Mouse (Mus musculus) midbrain, embryonic 15.5 days (tissue): Measurements from ENCODE around the gene Gm45713. TPM values are rescaled to one million over a fixed set of nuclear protein-coding genes. Genes with fewer than 3 reads are reported as not detected.
A peak's percentile ranks its signal among the peaks of the same experiment; 100 is the strongest.

ENCODE experiments used
- ATAC-seq: fragments of 200-750 bp; cut with Nextera tagmentation; replicated peaks from 2 replicates; pipeline ENCODE4 v1.8.0; 2017; ENCODE audit warnings: moderate TSS enrichment
- H3K27ac ChIP-seq: fragments of 300-500 bp; sonication (generic); 2 replicates; pipeline ENCODE4 v1.5.1; 2015; ENCODE audit warnings: mild to moderate bottlenecking, inconsistent platforms
- H3K27me3 ChIP-seq: fragments of 300-500 bp; sonication (generic); replicated peaks from 2 replicates; pipeline ENCODE4 v1.6.1; 2015; ENCODE audit warnings: inconsistent platforms
- H3K36me3 ChIP-seq: fragments of 300-500 bp; sonication (generic); replicated peaks from 2 replicates; pipeline ENCODE4 v1.6.1; 2015; ENCODE audit warnings: inconsistent platforms
- H3K4me1 ChIP-seq: fragments of 300-500 bp; sonication (generic); 2 replicates; pipeline ENCODE4 v1.6.1; 2015; ENCODE audit warnings: inconsistent platforms
- H3K4me2 ChIP-seq: fragments of 300-500 bp; sonication (generic); 2 replicates; pipeline ENCODE4 v1.6.1; 2015; ENCODE audit warnings: inconsistent platforms, mild to moderate bottlenecking, moderate library complexity
- H3K4me3 ChIP-seq: fragments of 300-500 bp; sonication (generic); 2 replicates; pipeline ENCODE4 v1.5.1; 2015; ENCODE audit warnings: mild to moderate bottlenecking, inconsistent platforms
- H3K9ac ChIP-seq: fragments of 300-500 bp; sonication (generic); 2 replicates; pipeline ENCODE4 v1.6.1; 2015; ENCODE audit warnings: mild to moderate bottlenecking, inconsistent platforms
- H3K9me3 ChIP-seq: fragments of 300-500 bp; sonication (generic); 2 replicates; pipeline ENCODE4 v1.6.1; 2016; ENCODE audit warnings: inconsistent platforms
- WGBS: fragments of 180-500 bp; shearing (Covaris S2); methylation state at CpG from one replicate; pipeline ENCODE4 v1.1.7; 2015; ENCODE audit warnings: mixed read lengths; 5-methylcytosine and 5-hydroxymethylcytosine counted together
- microRNA counts: library from miRNA; unstranded; fragments of <30 nt; microRNA quantifications from one replicate; lab custom pipeline; 2016
- microRNA-seq: library from miRNA; unstranded; fragments of <30 nt; microRNA quantifications from one replicate; pipeline ENCODE4, GENCODE M21; 2016
- polyA plus RNA-seq: library from polyadenylated mRNA; unstranded; fragments of >200 nt; fragmentation: Nextera tagmentation; extraction: Ambion mirVana; gene quantifications from 2 replicates; pipeline ENCODE4 v1.2.1, GENCODE M21; 2015

Gene Gm45713
- polyA plus RNA-seq, 1 experiment from 2014 or later, result not detected

- no peaks in the 10 kb centered on the region for H3K9me3 ChIP-seq
- H3K27ac ChIP-seq, result no peak overlapping the region
- WGBS, result 79% methylated on average over 4 of the region's 4 CpGs
- no peak for ATAC-seq
- H3K36me3 ChIP-seq, result no peaks in the 10 kb centered on the region
- no peak overlapping the region for H3K9ac ChIP-seq
- H3K4me2 ChIP-seq, result no peak overlapping the region
- H3K27me3 ChIP-seq, result no peaks in the 10 kb centered on the region
- H3K4me3 ChIP-seq, result no peak overlapping the region
- peaks cover 3% of the 10 kb centered on the region; the same call in 1 of the 2 replicates for H3K4me1 ChIP-seq
These were observed 49.9 kb downstream of the Gm45713 start for GRCm38 (mm10) chr7:45086084-45086483.

DNA sequence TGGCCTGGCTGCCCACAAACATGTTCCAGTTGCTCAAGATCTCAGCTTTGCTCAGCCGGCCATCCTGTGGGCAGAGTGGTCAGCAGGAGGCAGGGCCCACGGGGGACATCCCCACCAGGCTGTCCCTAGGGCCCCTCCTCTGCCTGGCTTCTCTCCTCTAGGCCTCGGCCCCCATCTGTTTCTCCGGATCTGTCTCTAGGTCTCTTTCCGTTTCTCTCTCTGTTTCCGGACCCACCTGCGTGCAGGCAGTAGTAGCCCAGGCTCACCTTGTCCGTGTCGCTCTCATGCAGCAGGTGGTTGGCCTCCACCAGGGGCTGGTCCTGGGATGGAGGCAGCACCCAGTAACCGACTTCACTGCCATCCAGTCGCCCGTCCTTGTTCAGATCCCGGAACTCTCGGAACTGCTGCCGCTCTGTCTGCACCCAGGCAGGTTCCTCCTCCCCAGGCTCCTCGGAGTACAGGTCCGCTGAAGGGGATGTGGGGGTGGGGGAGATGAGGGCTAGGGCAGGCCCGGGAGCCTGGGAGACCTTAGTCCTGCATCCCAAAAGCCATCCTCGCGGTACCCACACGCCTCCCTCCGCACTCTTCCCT lies 52.6 kb downstream of the Gm45713 start:
- Histone ChIP-seq H3K4me1 (peaks cover 3% of the 10 kb centered on the region; the same call in 1 of the 2 replicates), H3K27ac (no peak overlapping the region), H3K4me3 (no peak overlapping the region), H3K36me3 (no peaks in the 10 kb centered on the region), H3K9ac (no peak overlapping the region), H3K27me3 (no peaks in the 10 kb centered on the region), H3K4me2 (no peak overlapping the region), H3K9me3 (no peaks in the 10 kb centered on the region)
- no peak for ATAC-seq
- 86% methylated on average over 22 of the region's 22 CpGs for WGBS

DNA sequence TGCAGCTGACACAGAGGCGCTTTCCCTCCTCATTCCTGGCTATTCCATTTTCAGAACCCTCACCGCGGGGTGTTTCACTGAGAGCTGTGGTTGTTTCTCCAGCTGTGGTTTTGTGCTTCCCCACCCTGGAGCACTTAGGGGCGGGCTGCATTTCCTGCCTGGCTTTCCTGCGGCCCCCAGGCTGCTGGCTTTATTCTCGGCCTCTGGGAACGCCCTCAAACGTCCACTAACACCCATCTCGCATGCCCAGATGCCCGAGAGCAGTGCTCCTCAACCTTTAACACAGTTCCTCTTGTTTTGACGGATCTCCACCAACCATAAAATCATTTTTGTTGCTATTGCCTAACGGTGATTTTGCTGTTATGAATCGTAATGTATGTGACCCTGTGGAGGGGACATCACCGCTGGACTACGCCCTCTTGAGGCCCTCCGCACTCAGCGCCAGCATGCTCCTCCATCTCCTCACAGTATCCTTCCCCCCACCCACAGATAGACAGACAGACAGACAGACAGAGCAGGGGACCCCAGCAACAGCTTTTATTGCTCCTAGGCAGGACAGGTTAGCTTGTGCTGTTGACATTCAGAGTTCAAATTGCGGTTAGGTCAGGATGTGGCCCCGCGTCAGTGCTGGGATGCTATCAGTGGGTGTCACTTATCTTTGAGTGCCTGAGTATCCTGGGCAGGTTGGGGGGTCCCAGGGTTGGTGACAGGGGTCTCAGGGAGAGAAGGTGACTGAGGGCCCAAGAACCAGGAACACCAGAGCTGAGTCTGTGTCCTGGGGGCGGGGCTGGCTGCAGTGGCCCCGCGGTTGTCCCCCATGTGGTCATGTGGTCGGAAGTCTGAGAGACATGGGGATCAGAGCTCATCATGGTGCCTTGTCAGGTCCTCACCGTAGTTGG lies 53.4 kb downstream of the Gm45713 start:
- no peak overlapping the region for H3K9ac ChIP-seq
- no peaks in the 10 kb centered on the region for H3K36me3 ChIP-seq
- WGBS, result 74% methylated on average over 25 of the region's 25 CpGs
- no peak overlapping the region for H3K4me2 ChIP-seq
- H3K4me3 ChIP-seq, result no peak overlapping the region
- no peak for ATAC-seq
- no peaks in the 10 kb centered on the region for H3K9me3 ChIP-seq
- no peaks in the 10 kb centered on the region for H3K27me3 ChIP-seq
- no peak overlapping the region for H3K27ac ChIP-seq
- H3K4me1 ChIP-seq, result peaks cover 3% of the 10 kb centered on the region; the same call in 1 of the 2 replicates

DNA sequence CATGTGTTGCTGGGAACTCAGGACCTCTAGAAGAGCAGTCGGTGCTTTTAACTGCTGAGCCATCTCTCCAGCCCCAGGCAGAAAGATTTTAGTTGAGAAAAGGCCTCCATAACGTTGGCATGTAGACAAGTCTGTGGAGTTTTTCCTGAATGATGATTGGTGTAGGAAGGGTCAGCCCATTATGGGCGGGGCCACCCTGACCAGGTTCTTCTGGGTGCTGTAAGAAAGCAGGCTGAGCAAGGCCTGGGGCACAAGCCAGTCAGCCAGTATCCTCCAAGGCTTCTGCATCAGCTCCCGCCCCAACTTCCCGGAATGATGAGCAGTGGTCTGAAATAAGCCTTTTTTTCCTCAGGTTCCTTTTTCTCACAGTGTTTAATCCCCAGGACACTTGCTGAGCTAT lies 55.0 kb downstream of the Gm45713 start:
- Histone ChIP-seq H3K36me3 (peaks cover 6% of the 10 kb centered on the region; the same call in 1 of the 2 replicates), H3K27me3 (no peaks in the 10 kb centered on the region), H3K4me3 (no peak overlapping the region), H3K9ac (no peak overlapping the region), H3K4me2 (no peak overlapping the region), H3K4me1 (peaks cover 3% of the 10 kb centered on the region; the same call in 1 of the 2 replicates), H3K9me3 (no peaks in the 10 kb centered on the region), H3K27ac (no peak overlapping the region)
- 49% methylated on average over 5 of the region's 5 CpGs for WGBS
- no peak for ATAC-seq

DNA sequence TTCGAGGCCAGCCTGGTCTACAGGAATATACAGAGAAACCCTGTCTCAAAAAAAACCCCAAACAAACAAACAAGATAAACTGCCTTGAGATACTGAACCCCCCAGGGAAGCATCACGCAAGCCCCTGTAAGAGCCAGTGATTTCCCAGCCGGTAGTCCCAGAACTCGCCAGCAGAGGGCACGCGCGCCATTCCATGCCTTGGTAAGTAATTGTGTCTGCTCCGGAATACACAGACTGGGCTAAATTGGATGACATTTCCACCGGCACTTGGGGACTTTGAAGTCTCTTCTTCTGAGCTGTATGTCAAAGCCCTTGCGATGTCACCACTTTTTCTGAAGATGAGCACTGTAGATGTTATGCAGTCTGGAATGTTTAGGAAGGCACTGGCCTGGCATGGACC lies 56.2 kb downstream of the Gm45713 start:
- H3K4me3 ChIP-seq, result no peak overlapping the region
- 0 out of 2 replicates have a peak overlapping the region, but pooled peaks have one; percentile 11 for H3K4me2 ChIP-seq
- WGBS, result under 1% methylated on average over 10 of the region's 10 CpGs
- H3K27ac ChIP-seq, result peak overlapping the region; percentile 48; the same call in 1 of the 2 replicates
- no peak overlapping the region for H3K9ac ChIP-seq
- peaks cover 3% of the 10 kb centered on the region; the same call in 1 of the 2 replicates for H3K4me1 ChIP-seq
- peaks cover 9% of the 10 kb centered on the region; the same call in 1 of the 2 replicates for H3K36me3 ChIP-seq
- H3K9me3 ChIP-seq, result no peaks in the 10 kb centered on the region
- peak; percentile 55; the same call in 1 of the 2 replicates for ATAC-seq
- H3K27me3 ChIP-seq, result no peaks in the 10 kb centered on the region

DNA sequence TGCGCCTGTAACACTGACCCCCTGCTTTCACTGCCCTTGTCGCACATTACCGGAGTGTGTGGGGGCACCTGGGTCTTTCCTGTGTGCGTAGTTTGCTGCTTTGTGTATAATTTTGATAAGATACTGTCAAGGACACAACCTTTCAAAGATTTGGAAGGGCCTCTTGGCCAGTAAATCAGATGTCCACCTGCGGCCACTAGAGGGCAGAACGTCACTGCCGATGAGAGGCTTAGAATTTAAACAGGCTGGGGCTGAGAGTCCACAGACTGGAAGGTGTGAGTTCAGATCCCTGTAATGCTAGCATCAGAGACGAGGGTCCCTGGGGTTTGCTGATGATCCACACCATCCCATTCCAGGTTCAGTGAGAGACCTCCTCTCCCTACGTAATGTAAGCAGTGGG lies 57.5 kb downstream of the Gm45713 start:
- Histone ChIP-seq H3K27me3 (no peaks in the 10 kb centered on the region), H3K9me3 (no peaks in the 10 kb centered on the region), H3K27ac (no peak overlapping the region), H3K36me3 (peaks cover 9% of the 10 kb centered on the region; the same call in 1 of the 2 replicates), H3K4me3 (no peak overlapping the region), H3K4me1 (peaks cover 3% of the 10 kb centered on the region; the same call in 1 of the 2 replicates), H3K4me2 (no peak overlapping the region), H3K9ac (no peak overlapping the region)
- WGBS, result 44% methylated on average over 9 of the region's 9 CpGs
- ATAC-seq, result peak; percentile 38; the same call in 1 of the 2 replicates

GRCm38 (mm10) chr7:45077829-45078228 lies 58.2 kb downstream of the Gm45713 start:
- no peak overlapping the region for H3K27ac ChIP-seq
- H3K4me3 ChIP-seq, result no peak overlapping the region
- peaks cover 9% of the 10 kb centered on the region; the same call in 1 of the 2 replicates for H3K36me3 ChIP-seq
- no peak overlapping the region for H3K4me2 ChIP-seq
- no peak for ATAC-seq
- no peaks in the 10 kb centered on the region for H3K27me3 ChIP-seq
- H3K9me3 ChIP-seq, result no peaks in the 10 kb centered on the region
- peaks cover 3% of the 10 kb centered on the region; the same call in 1 of the 2 replicates for H3K4me1 ChIP-seq
- H3K9ac ChIP-seq, result no peak overlapping the region
- 93% methylated on average over 2 of the region's 2 CpGs for WGBS

- WGBS, result 90% methylated on average over 14 of the region's 14 CpGs
- Histone ChIP-seq H3K9ac (no peak overlapping the region), H3K4me2 (no peak overlapping the region), H3K9me3 (no peaks in the 10 kb centered on the region), H3K27me3 (no peaks in the 10 kb centered on the region), H3K36me3 (peaks cover 9% of the 10 kb centered on the region; the same call in 1 of the 2 replicates), H3K27ac (no peak overlapping the region), H3K4me1 (peaks cover 3% of the 10 kb centered on the region; the same call in 1 of the 2 replicates), H3K4me3 (no peak overlapping the region)
- no peak for ATAC-seq
These were observed 58.7 kb downstream of the Gm45713 start for GRCm38 (mm10) chr7:45077322-45077721.

GRCm38 (mm10) chr7:45076501-45076900 lies 59.5 kb downstream of the Gm45713 start:
- 92% methylated on average over 30 of the region's 30 CpGs for WGBS
- no peaks in the 10 kb centered on the region for H3K9me3 ChIP-seq
- no peaks in the 10 kb centered on the region for H3K27me3 ChIP-seq
- H3K27ac ChIP-seq, result no peak overlapping the region
- peaks cover 3% of the 10 kb centered on the region; the same call in 1 of the 2 replicates for H3K4me1 ChIP-seq
- H3K4me2 ChIP-seq, result no peak overlapping the region
- no peak for ATAC-seq
- no peak overlapping the region for H3K4me3 ChIP-seq
- no peak overlapping the region for H3K9ac ChIP-seq
- peaks cover 9% of the 10 kb centered on the region; the same call in 1 of the 2 replicates for H3K36me3 ChIP-seq

MicroRNAs encoded within 50 kb of the gene (microRNA counts, 519-probe panel; counts per million panel counts)
- microRNA mmu-miR-150 (lab: Ali Mortazavi, UCI), result 3,072 counts per million, percentile 70 among the panel's probes with 10 or more counts

Small RNA genes lying within 50 kb of the gene (microRNA-seq; reads per million reads assigned to microRNA genes)
- 71.4 reads per million, percentile 51 among the genes with 10 or more reads in this experiment for gene Mir150
- 5.7 reads per million, percentile 24 among the genes with 10 or more reads in this experiment for gene Mir5121
- not detected for gene Mir7055

Other genes with a start within 250 kb of the Gm45713 start
- gene Med25, start 243.5 kb downstream of the Gm45713 start, polyA plus RNA-seq, result 179 TPM in 2 replicates
- 20.3 and 22.9 TPM in 2 replicates for gene Fuz, start 240.2 kb downstream of the Gm45713 start, polyA plus RNA-seq
- 122 and 140 TPM in 2 replicates for gene Ap2a1, start 206.7 kb downstream of the Gm45713 start, polyA plus RNA-seq
- gene Tsks, start 193.0 kb downstream of the Gm45713 start, polyA plus RNA-seq, result 0.11 and 0.21 TPM in 2 replicates
- 56.5 and 58.2 TPM in 2 replicates for gene Cpt1c, start 161.4 kb downstream of the Gm45713 start, polyA plus RNA-seq
- 697 and 717 TPM in 2 replicates for gene Prmt1, start 149.7 kb downstream of the Gm45713 start, polyA plus RNA-seq
- 61.9 and 66.8 TPM in 2 replicates for gene Irf3, start 138.6 kb downstream of the Gm45713 start, polyA plus RNA-seq
- gene Bcl2l12, start 137.5 kb downstream of the Gm45713 start, polyA plus RNA-seq, result 10.0 and 12.3 TPM in 2 replicates
- 54.5 and 56.7 TPM in 2 replicates for gene Scaf1, start 119.9 kb downstream of the Gm45713 start, polyA plus RNA-seq
- gene Rras, start 118.3 kb downstream of the Gm45713 start, polyA plus RNA-seq, result 12.5 and 15.2 TPM in 2 replicates
- gene Prr12, start 83.3 kb downstream of the Gm45713 start, polyA plus RNA-seq, result 16.2 and 18.1 TPM in 2 replicates
- 67.2 and 72.1 TPM in 2 replicates for gene Nosip, start 73.8 kb downstream of the Gm45713 start, polyA plus RNA-seq
- 15.7 and 15.9 TPM in 2 replicates for gene Prrg2, start 73.6 kb downstream of the Gm45713 start, polyA plus RNA-seq
- 55.4 and 62.2 TPM in 2 replicates for gene Rcn3, start 44.0 kb downstream of the Gm45713 start, polyA plus RNA-seq
- gene Fcgrt, start 32.4 kb downstream of the Gm45713 start, polyA plus RNA-seq, result 32.0 and 36.8 TPM in 2 replicates
- gene Rps11, start 11.8 kb downstream of the Gm45713 start, polyA plus RNA-seq, result 742 and 762 TPM in 2 replicates
- 582 and 606 TPM in 2 replicates for gene Rpl13a, start 7.5 kb downstream of the Gm45713 start, polyA plus RNA-seq
- gene Flt3l, start 201 bp upstream of the Gm45713 start, polyA plus RNA-seq, result 2.1 and 2.3 TPM in 2 replicates
- gene Pih1d1, start 18.1 kb upstream of the Gm45713 start, polyA plus RNA-seq, result 87.1 and 90.0 TPM in 2 replicates
- gene Aldh16a1, start 18.4 kb upstream of the Gm45713 start, polyA plus RNA-seq, result 16.1 and 19.8 TPM in 2 replicates
- gene Slc17a7, start 27.7 kb upstream of the Gm45713 start, polyA plus RNA-seq, result 0.59 and 1.0 TPM in 2 replicates
- gene Gfy, start 43.3 kb upstream of the Gm45713 start, polyA plus RNA-seq, result not detected in 2 replicates
- 0.68 and 0.93 TPM in 2 replicates for gene Pth2, start 44.8 kb upstream of the Gm45713 start, polyA plus RNA-seq
- 0.63 and 0.84 TPM in 2 replicates for gene Ccdc155, start 68.7 kb upstream of the Gm45713 start, polyA plus RNA-seq
- gene Dkkl1, start 75.9 kb upstream of the Gm45713 start, polyA plus RNA-seq, result 4.0 and 5.8 TPM in 2 replicates
- 45.7 and 55.8 TPM in 2 replicates for gene Tead2, start 79.5 kb upstream of the Gm45713 start, polyA plus RNA-seq
- gene Cd37, start 102.9 kb upstream of the Gm45713 start, polyA plus RNA-seq, result 1.3 and 1.7 TPM in 2 replicates
- 0.50 and 0.91 TPM in 2 replicates for gene Slc6a16, start 104.9 kb upstream of the Gm45713 start, polyA plus RNA-seq
- gene Slc6a21, start 141.3 kb upstream of the Gm45713 start, polyA plus RNA-seq, result not detected in 2 replicates
- gene Trpm4, start 197.5 kb upstream of the Gm45713 start, polyA plus RNA-seq, result 10.7 and 12.7 TPM in 2 replicates
- gene Hrc, start 199.1 kb upstream of the Gm45713 start, polyA plus RNA-seq, result 0.23 and 0.26 TPM in 2 replicates
- gene Ppfia3, start 230.8 kb upstream of the Gm45713 start, polyA plus RNA-seq, result 29.9 and 31.3 TPM in 2 replicates
- 24.4 TPM in 2 replicates for gene Lin7b, start 234.4 kb upstream of the Gm45713 start, polyA plus RNA-seq